Mouse (Mus musculus) lung, postnatal 14 days (tissue): ENCODE data around the gene a.
"Not testable (repeated sequence)": the region's sequence is repeated elsewhere in the genome, so short reads cannot be mapped to it uniquely, and the experiment has no call there.

Experiments used
- DNase-seq: peaks from one replicate; pipeline ENCODE4 v3.0.0; 2021

a gene

GRCm38 (mm10) chr2:155016751-155017150 lies 225.5 kb downstream of the a start:
- not testable (repeated sequence) for DNase-seq

- not testable (repeated sequence) for DNase-seq
Measured at GRCm38 (mm10) chr2:155018251-155018755, 227.1 kb downstream of the a start, which contains the start of gene Gm14226. TSS of gene Gm14226 (plus strand) at chr2:155018266.

GRCm38 (mm10) chr2:155018762-155019641 lies 227.8 kb downstream of the a start:
- DNase-seq: peak; percentile 73

- DNase-seq: peak; percentile 94
Measured at GRCm38 (mm10) chr2:155019673-155020072, 228.5 kb downstream of the a start.

GRCm38 (mm10) chr2:155020247-155020826 lies 229.1 kb downstream of the a start:
- DNase-seq: not testable (repeated sequence)

GRCm38 (mm10) chr2:155030831-155031230 lies 239.6 kb downstream of the a start:
- DNase-seq: no peak

- DNase-seq: no peak
Measured at GRCm38 (mm10) chr2:155032938-155033710, 241.9 kb downstream of the a start.

GRCm38 (mm10) chr2:155039956-155040355 lies 248.8 kb downstream of the a start:
- DNase-seq: no peak

GRCm38 (mm10) chr2:155044542-155044941 lies 253.3 kb downstream of the a start:
- DNase-seq: no peak

GRCm38 (mm10) chr2:155045075-155045474 lies 253.9 kb downstream of the a start:
- no peak for DNase-seq

- no peak for DNase-seq
Measured at GRCm38 (mm10) chr2:155046803-155047202, 255.6 kb downstream of the a start.

GRCm38 (mm10) chr2:155047452-155048178 lies 256.4 kb downstream of the a start:
- no peak for DNase-seq

GRCm38 (mm10) chr2:155050108-155050503 lies 258.9 kb downstream of the a start:
- no peak for DNase-seq

- peak; percentile 97 for DNase-seq
Measured at GRCm38 (mm10) chr2:155050504-155051236, 259.5 kb downstream of the a start.

GRCm38 (mm10) chr2:155051622-155052351 lies 260.6 kb downstream of the a start:
- no peak for DNase-seq

- no peak for DNase-seq
Measured at GRCm38 (mm10) chr2:155052681-155053080, 261.5 kb downstream of the a start.

- DNase-seq: not testable (repeated sequence)
Measured at GRCm38 (mm10) chr2:155053512-155053911, 262.3 kb downstream of the a start.

- DNase-seq: no peak
Measured at GRCm38 (mm10) chr2:155054672-155055071, 263.5 kb downstream of the a start.

GRCm38 (mm10) chr2:155056076-155056578 lies 264.9 kb downstream of the a start:
- DNase-seq: no peak

- no peak for DNase-seq
Measured at GRCm38 (mm10) chr2:155057361-155057760, 266.2 kb downstream of the a start.

GRCm38 (mm10) chr2:155071027-155071426 lies 279.8 kb downstream of the a start:
- no peak for DNase-seq
